Mouse (Mus musculus) leukemia stem cell, adult 10-12 weeks (primary cell): ENCODE data around the gene Erbb4. TPM values are rescaled to one million over a fixed set of nuclear protein-coding genes. Genes with fewer than 3 reads are reported as not detected.

ENCODE experiments used
- polyA plus RNA-seq: library from polyadenylated mRNA; stranded (reverse); fragments of >175 nt; gene quantifications from 2 replicates; pipeline ENCODE4 v1.2.3, GENCODE M21; 2012; ENCODE audit warnings: low replicate concordance

The Erbb4 gene
- not detected in 2 replicates for polyA plus RNA-seq

GRCm38 (mm10) chr1:69107485-69108158 is at the start of gene Erbb4:
Gene Erbb4, minus strand, starts transcription at chr1:69108059.

